Mouse (Mus musculus): ENCODE results near the gene Zfp330. TPM values are rescaled to one million over a fixed set of nuclear protein-coding genes. Genes with fewer than 3 reads are reported as not detected.
A peak's percentile ranks its signal among the peaks of the same experiment; 100 is the strongest.

Zfp330 gene
- 10 to 100 TPM; 19.3 to 20.5 TPM for total RNA-seq (2021)
- long read RNA-seq, experiment 1, transcript Zfp330-201 (10 exons, 1,675 nt) = major isoform, 24 of 25 reads
- long read RNA-seq, experiment 1, partial matches to known transcripts = 0 of 25 reads
- long read RNA-seq, experiment 1, other reads (novel, unspliced or antisense) = 1 of 25 reads
- long read RNA-seq, experiment 2, transcript Zfp330-201 (10 exons, 1,675 nt) = major isoform, 21 of 21 reads
- long read RNA-seq, experiment 2, partial matches to known transcripts = 0 of 21 reads
- long read RNA-seq, experiment 2, other reads (novel, unspliced or antisense) = 0 of 21 reads

GRCm38 (mm10) chr8:82774093-82774422 lies at the start of gene Zfp330:
Gene Zfp330, minus strand, starts transcription at chr8:82774160.
- intact Hi-C loops (cut with DNase I; ENCODE audit: low total_unique reads) = no loop called here
- peak; percentile 91 for DNase-seq

DNA sequence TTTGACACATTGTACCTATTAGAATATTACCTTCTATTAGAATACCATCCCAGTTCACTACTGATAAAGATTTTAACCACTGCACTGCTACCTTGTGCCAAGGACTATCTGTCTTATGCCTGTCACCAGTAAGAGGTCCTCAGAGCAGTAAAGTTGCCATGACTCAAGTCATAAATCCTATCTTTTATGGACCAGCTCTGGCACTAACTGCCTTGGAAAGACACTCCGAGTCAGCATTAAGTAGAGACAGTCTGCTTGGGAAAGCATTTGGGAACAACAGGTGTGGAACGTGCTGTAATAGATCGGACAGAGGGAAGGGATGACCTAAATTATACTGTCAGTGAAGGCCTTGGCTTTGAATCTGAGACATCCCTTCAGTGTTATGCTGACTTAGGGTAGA lies 4.0 kb upstream of the Zfp330 start:
- intact Hi-C loops (cut with DNase I; ENCODE audit: low total_unique reads) = no loop called here
- no peak for DNase-seq

- DNase-seq = no peak
- intact Hi-C loops (cut with DNase I; ENCODE audit: low total_unique reads) = no loop called here
Observed at GRCm38 (mm10) chr8:82777406-82777805, 3.4 kb upstream of the Zfp330 start.

DNA sequence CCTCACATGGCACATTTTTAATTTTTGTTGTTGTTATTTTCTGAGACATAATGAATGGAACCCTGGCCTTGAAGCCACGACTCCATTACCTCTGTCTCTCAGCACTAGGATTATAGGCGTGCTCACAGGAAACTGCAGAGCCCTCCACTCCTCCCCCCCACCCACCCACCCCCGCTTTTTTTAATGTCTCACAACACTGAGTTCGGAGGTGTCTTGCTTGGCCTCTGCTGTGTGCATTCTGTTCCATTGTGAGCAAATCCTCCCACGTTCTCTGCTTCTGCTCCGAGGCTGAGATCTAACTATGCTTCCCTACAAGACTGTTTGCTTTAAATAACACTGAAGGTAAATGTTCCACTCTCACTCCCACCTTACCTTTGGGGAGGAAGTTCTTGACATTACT lies 522 bp upstream of the Zfp330 start:
- DNase-seq = no peak
- intact Hi-C loops (cut with DNase I; ENCODE audit: low total_unique reads) = no loop called here

DNA sequence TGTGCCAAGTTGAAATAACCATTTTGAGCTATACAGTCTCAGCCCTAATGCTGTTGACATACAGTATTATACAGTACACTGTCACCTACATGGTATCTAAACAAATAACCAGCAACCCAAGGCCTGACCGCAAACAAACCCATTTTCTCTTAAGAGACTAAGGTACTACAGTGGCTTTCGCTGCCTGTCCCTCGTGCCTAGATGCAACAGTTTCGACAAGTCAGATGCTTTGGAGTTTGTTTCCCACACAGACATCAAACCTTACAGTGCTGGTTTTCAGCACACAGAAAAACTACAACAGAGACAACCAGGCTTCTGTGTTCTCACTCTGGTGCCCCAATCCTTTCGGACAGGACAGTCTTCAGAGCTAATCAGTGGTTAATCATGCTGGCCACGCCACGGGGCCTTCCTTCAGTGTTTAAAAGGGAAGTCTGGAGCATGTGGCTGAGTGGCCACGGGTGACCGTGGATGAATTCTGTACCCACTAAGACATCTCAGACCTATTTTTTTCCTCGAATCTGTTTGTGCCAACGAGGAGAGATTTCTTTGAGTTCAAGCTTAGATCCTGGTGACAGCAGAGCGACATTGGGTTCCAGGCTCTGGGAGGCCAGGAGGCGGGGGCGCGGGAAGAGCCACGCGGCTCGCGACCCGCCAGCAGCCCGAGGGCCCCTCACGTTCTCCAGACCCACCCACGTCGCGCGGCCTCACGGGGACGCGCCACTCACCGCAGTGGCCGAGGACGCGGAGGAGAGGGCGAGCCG lies 448 bp downstream of the Zfp330 start:
- no peak for DNase-seq
- intact Hi-C loops (cut with DNase I; ENCODE audit: low total_unique reads) = no loop called here

DNA sequence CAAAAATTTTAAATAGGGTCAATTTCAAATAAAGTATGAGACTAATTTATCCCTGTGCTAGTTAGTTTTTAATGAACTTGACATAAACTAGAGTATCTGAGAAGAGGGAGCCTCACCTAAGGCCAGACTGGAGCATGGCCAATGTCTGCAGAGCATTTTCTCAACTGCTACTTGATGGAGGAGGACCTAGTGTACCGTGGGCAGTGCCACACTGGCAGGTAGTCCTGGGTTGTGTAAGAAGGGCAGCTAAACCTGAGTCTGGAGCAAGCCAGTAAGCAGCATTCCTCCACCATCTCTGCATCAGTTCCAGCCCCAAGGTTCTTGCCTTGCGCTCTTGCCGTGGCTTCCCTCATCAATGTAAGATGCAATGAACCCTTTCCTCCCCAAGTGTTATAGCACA lies 3.1 kb downstream of the Zfp330 start:
- intact Hi-C loops (cut with DNase I; ENCODE audit: low total_unique reads) = no loop called here

GRCm38 (mm10) chr8:82759071-82759470 lies 14.9 kb downstream of the Zfp330 start:
- DNase-seq = no peak
- intact Hi-C loops (cut with DNase I; ENCODE audit: low total_unique reads) = no loop called here

More for the DNA sequence above, 3.1 kb downstream of the Zfp330 start:
- DNase-seq = no peak

- DNase-seq = no peak
- intact Hi-C loops (cut with DNase I; ENCODE audit: low total_unique reads) = no loop called here
Observed at GRCm38 (mm10) chr8:82754946-82755345, 19.0 kb downstream of the Zfp330 start.

DNA sequence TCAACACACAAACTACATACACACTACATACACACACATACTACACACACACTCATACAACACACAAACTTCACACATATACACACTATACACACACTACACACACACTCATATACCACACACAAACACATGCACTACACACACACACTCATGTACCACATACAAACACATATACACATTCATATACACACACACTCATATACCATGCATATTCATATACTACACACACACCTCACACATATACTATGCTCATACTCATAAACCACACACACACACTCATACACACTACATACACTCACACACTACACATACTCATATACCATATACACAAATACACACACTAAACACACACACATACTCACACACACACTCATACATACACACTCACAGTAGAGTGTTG lies 27.3 kb downstream of the Zfp330 start:
- no peak for DNase-seq
- intact Hi-C loops (cut with DNase I; ENCODE audit: low total_unique reads) = loop anchor here (10.0 kb wide), 1 partner anchor 392 kb away; no protein-coding TSS in a partner anchor

DNA sequence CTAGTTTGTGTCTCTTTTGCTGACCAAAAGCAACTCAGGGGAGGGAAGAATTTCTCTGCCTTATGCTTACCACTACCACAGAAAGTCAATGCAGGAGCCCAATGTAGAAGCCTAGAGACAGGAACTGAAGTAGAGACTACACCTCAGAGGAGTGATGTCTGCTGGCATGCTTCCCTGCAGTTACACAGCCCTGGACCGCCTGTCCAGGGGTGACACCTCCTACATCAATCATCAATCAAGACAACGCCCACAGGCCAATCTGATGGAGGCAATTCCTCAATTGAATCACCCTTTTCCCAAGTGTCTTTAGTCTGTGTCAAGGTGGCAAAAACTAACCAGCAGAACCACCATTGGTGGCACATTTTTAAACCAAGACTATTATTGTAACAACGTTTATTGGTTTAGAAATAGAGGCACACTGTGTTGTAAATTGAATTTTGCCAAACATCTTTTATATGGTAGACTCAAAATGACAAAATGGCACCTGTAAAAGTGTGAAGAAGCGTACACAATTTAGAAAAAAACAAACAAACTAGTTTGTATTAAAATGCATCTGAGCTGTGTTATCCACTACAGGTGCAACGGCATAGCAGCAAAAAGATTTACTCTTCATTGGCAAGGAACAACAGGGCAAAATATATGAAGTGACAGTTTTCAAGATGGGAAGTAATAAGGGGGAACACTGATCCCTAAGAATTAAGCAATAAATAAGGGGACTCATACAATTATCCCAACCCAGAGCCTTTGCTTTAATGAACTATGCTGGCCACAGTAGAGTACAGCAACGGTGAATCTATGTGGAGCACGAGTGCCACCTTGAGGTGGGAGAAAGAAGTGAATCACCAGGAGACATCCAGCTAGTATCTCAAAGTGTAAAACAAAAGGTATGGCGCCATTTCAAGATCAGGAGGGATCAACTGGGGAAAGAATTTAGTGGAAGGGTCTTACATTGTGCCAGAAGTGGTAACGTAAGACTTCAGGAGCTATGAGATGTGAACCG lies 29.8 kb downstream of the Zfp330 start:
- peak; percentile 57 for DNase-seq
- intact Hi-C loops (cut with DNase I; ENCODE audit: low total_unique reads) = loop anchor here (10.0 kb wide), 1 partner anchor 389 kb away; no protein-coding TSS in a partner anchor

Other genes starting within 250 kb of the Zfp330 start
- 10 to 100 TPM; 12.1 to 13.1 TPM for gene Rnf150, start 89.2 kb upstream of the Zfp330 start, total RNA-seq (2021)